21 mouse cellular contexts compared by ENCODE assay signal in the genomic region with DNA sequence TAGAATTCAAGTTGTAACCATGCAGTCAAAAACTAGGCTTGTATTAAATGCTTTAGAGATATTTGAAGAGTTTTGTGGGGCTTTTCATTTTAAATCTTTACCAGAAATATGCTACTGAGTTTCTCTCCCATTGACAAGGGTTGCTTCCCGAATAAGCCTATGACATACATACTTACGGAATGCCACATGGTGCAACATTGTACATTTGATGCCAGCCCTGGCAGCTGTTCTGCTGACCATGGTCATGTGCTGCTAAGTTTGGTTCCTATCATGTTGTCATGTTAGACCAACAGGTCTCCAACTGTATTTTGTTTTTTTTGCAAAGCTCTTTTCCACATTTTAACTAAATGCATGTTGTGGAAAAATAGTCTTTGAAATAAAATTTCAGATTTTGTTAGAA.
DNase-seq lines count a peak whose midpoint lies in the region; ATAC-seq and TF ChIP-seq lines count a peak whose summit lies in the region.
"Had no signal": no experiment of that assay in that cellular context is flagged by ENCODE, and none has a peak within 500 bp of the region (broad histone marks: within the 10 kb centered on the region; RNA-seq: fewer than 3 reads in every experiment).

No protein-coding gene starts in this region.

- no peak overlapping the region for H3ac ChIP-seq in C2C12 (ENCODE audit: control insufficient read depth, insufficient read length, low read depth)

- no peak overlapping the region for H3K4me2 ChIP-seq in heart, embryonic 11.5 days
- H3K4me2 ChIP-seq in hindbrain, embryonic 12.5 days (replicated peaks), result no peak overlapping the region
- H3K4me2 ChIP-seq: embryonic facial prominence, embryonic 12.5 days; midbrain, embryonic 11.5 days; neural tube, embryonic 15.5 days had no signal

- H3K36me3 ChIP-seq in heart, embryonic 11.5 days (ENCODE audit: control insufficient read depth, insufficient read depth, low read length), result no peaks in the 10 kb centered on the region
- no peaks in the 10 kb centered on the region for H3K36me3 ChIP-seq in C2C12 (ENCODE audit: control insufficient read depth, insufficient read depth)
- H3K36me3 ChIP-seq in hindbrain, embryonic 12.5 days, result no peaks in the 10 kb centered on the region
- H3K36me3 ChIP-seq: embryonic facial prominence, embryonic 12.5 days; neural tube, embryonic 15.5 days had no signal

- no peak for ATAC-seq in heart, embryonic 11.5 days (replicated peaks; ENCODE audit: insufficient number of reproducible peaks, low FRiP score, low TSS enrichment)
- ATAC-seq in hindbrain, embryonic 12.5 days (ENCODE audit: low FRiP score), result no peak
- ATAC-seq: forebrain, embryonic 16.5 days; inflammation-experienced regulatory T-cells, adult 6 months had no signal

- DNase-seq in heart, adult 11 months, result peak; percentile 91
- peak; percentile 44 for DNase-seq in gastrocnemius, postnatal 10 days
- DNase-seq in heart, postnatal 36 days, result peak; percentile 9 to 30
- no peak for DNase-seq in T-cell, adult 2 months (ENCODE audit: low spot score)
- DNase-seq: adrenal gland, adult 2 months; B cell, adult 2 months; cerebellum, adult 18-20 months; cerebellum, postnatal 36 days; liver; lung, adult 2 months; right cerebral cortex, postnatal 4 days; thymus, postnatal 25 days had no signal

- WGBS in heart, embryonic 11.5 days (ENCODE audit: insufficient replicate concordance), result 77% methylated on average over 2 of the region's 2 CpGs
- WGBS in hindbrain, embryonic 12.5 days, result 87% methylated on average over 2 of the region's 2 CpGs

- TF ChIP-seq CTCF in C2C12 (IDR thresholded peaks at IDR 0.05; ENCODE audit: control insufficient read depth, insufficient read depth, insufficient read length), result no peak

- H3K79me2 ChIP-seq in C2C12 (ENCODE audit: control insufficient read depth, insufficient read depth), result no peaks in the 10 kb centered on the region

- H3K9ac ChIP-seq in heart, embryonic 11.5 days (ENCODE audit: low read depth, low read length), result no peak overlapping the region
- no peak overlapping the region for H3K9ac ChIP-seq in hindbrain, embryonic 12.5 days
- H3K9ac ChIP-seq: embryonic facial prominence, embryonic 12.5 days; neural tube, embryonic 15.5 days had no signal

- no peak overlapping the region for H3K4me3 ChIP-seq in heart, embryonic 11.5 days (ENCODE audit: low read depth, low read length)
- H3K4me3 ChIP-seq in C2C12 (ENCODE audit: insufficient read depth, poor library complexity, severe bottlenecking), result no peak overlapping the region
- H3K4me3 ChIP-seq in hindbrain, embryonic 12.5 days, result no peak overlapping the region
- H3K4me3 ChIP-seq: embryonic facial prominence, embryonic 12.5 days; neural tube, embryonic 15.5 days had no signal

- no peaks in the 10 kb centered on the region for H3K9me3 ChIP-seq in heart, embryonic 11.5 days (replicated peaks; ENCODE audit: control insufficient read depth, low read length)
- H3K9me3 ChIP-seq in hindbrain, embryonic 12.5 days (replicated peaks), result no peaks in the 10 kb centered on the region
- H3K9me3 ChIP-seq: embryonic facial prominence, embryonic 12.5 days; neural tube, embryonic 15.5 days had no signal

- intact Hi-C loops in heart, postnatal 36 days (cut with DNase I), result no loop called here

- H3K27ac ChIP-seq in heart, embryonic 11.5 days (ENCODE audit: low read depth, low read length), result no peak overlapping the region
- H3K27ac ChIP-seq in hindbrain, embryonic 12.5 days, result no peak overlapping the region
- H3K27ac ChIP-seq: embryonic facial prominence, embryonic 12.5 days; macrophage; neural tube, embryonic 15.5 days had no signal

- no peaks in the 10 kb centered on the region for H3K27me3 ChIP-seq in heart, embryonic 11.5 days (ENCODE audit: control insufficient read depth, insufficient read depth, low read length)
- no peaks in the 10 kb centered on the region for H3K27me3 ChIP-seq in C2C12 (ENCODE audit: control insufficient read depth, insufficient read depth, insufficient read length)
- no peaks in the 10 kb centered on the region for H3K27me3 ChIP-seq in hindbrain, embryonic 12.5 days
- H3K27me3 ChIP-seq: embryonic facial prominence, embryonic 12.5 days; neural tube, embryonic 15.5 days had no signal

- no peaks in the 10 kb centered on the region for H3K4me1 ChIP-seq in heart, embryonic 11.5 days (ENCODE audit: control insufficient read depth, insufficient read depth, low read length)
- H3K4me1 ChIP-seq in hindbrain, embryonic 12.5 days, result no peaks in the 10 kb centered on the region
- H3K4me1 ChIP-seq: embryonic facial prominence, embryonic 12.5 days; neural tube, embryonic 15.5 days had no signal

- no peaks in the 10 kb centered on the region for H3K79me3 ChIP-seq in C2C12 (ENCODE audit: low read depth)

TF ChIP-seq in C2C12, 6 proteins besides CTCF, POLR2A, EP300 and RAD21:
- TF ChIP-seq MYOD1 (IDR thresholded peaks at IDR 0.05; ENCODE audit: control insufficient read depth, insufficient read length, low read depth) (peak; percentile 44), USF1 (IDR thresholded peaks at IDR 0.05; ENCODE audit: low read depth) (peak; percentile 42), FOSL1 (IDR thresholded peaks at IDR 0.05; ENCODE audit: insufficient read depth, low read length, poor library complexity, severe bottlenecking) (no peak), CEBPB (IDR thresholded peaks at IDR 0.05; ENCODE audit: low read depth) (no peak), MYOG (IDR thresholded peaks at IDR 0.05; ENCODE audit: control insufficient read depth, extremely low read depth, insufficient read length) (no peak), MAX (IDR thresholded peaks at IDR 0.05) (no peak)
